Comparison of ENCODE assay signal across 20 mouse cellular contexts in genomic region chr9:118949124-118949523, GRCm38 (mm10). TPM values are rescaled to one million over a fixed set of nuclear protein-coding genes. Genes with fewer than 3 reads are reported as not detected.
A peak's percentile ranks its signal among the peaks of the same experiment; 100 is the strongest.
DNase-seq lines count a peak whose midpoint lies in the region; ATAC-seq and TF ChIP-seq lines count a peak whose summit lies in the region.
"Had no signal": no experiment of that assay in that cellular context is flagged by ENCODE, and none has a peak within 500 bp of the region (broad histone marks: within the 10 kb centered on the region; RNA-seq: fewer than 3 reads in every experiment).

No protein-coding gene starts in this region.

- intact Hi-C loops in left cerebral cortex, adult 2 months (cut with DNase I), result loop anchor here (2.0 kb wide), 1 partner anchor 56 kb away; no protein-coding TSS in a partner anchor
- intact Hi-C loops in left cerebral cortex, postnatal 10 days (cut with DNase I), result no loop called here

- H3K4me1 ChIP-seq in heart, embryonic 12.5 days (replicated peaks), result peaks cover 63% of the 10 kb centered on the region
- H3K4me1 ChIP-seq in lung, embryonic 16.5 days (replicated peaks; ENCODE audit: control insufficient read depth, insufficient read depth, low read length), result peaks cover 25% of the 10 kb centered on the region
- H3K4me1 ChIP-seq: forebrain, embryonic 13.5 days; hindbrain, embryonic 13.5 days had no signal

- H3K4me3 ChIP-seq in heart, embryonic 12.5 days, result no peak overlapping the region
- no peak overlapping the region for H3K4me3 ChIP-seq in left cerebral cortex, adult 2 months
- no peak overlapping the region for H3K4me3 ChIP-seq in lung, embryonic 16.5 days (ENCODE audit: low read length)
- H3K4me3 ChIP-seq: embryonic facial prominence, embryonic 10.5 days; forebrain, embryonic 13.5 days; hindbrain, embryonic 13.5 days had no signal

- 83% methylated on average over 8 of the region's 8 CpGs for WGBS in heart, embryonic 12.5 days
- WGBS in lung, embryonic 16.5 days, result 81% methylated on average over 8 of the region's 8 CpGs

- H3K9ac ChIP-seq in heart, embryonic 12.5 days, result no peak overlapping the region
- H3K9ac ChIP-seq in lung, embryonic 16.5 days (ENCODE audit: low read length), result no peak overlapping the region
- H3K9ac ChIP-seq: forebrain, embryonic 13.5 days; forebrain, postnatal 0 days; hindbrain, embryonic 13.5 days had no signal

- no peak for ATAC-seq in heart, embryonic 12.5 days (ENCODE audit: insufficient number of reproducible peaks, low FRiP score)
- ATAC-seq in lung, embryonic 16.5 days (ENCODE audit: low read depth), result no peak
- ATAC-seq: activated CD4-positive, CD25-positive, alpha-beta regulatory T cell, adult 4 months; forebrain, embryonic 13.5 days; forebrain, postnatal 0 days; hindbrain, postnatal 0 days; Patski had no signal

- H3K36me3 ChIP-seq in heart, embryonic 12.5 days, result no peaks in the 10 kb centered on the region
- H3K36me3 ChIP-seq in lung, embryonic 16.5 days (ENCODE audit: control insufficient read depth, insufficient read depth, low read length), result no peaks in the 10 kb centered on the region
- H3K36me3 ChIP-seq: hindbrain, embryonic 13.5 days had no signal

- H3K4me2 ChIP-seq in heart, embryonic 12.5 days, result no peak overlapping the region
- no peak overlapping the region for H3K4me2 ChIP-seq in lung, embryonic 16.5 days (ENCODE audit: low read depth, low read length)
- H3K4me2 ChIP-seq: forebrain, embryonic 13.5 days; hindbrain, embryonic 13.5 days had no signal

- peak overlapping the region; percentile 45 for H3K27ac ChIP-seq in heart, embryonic 12.5 days (ENCODE audit: poor library complexity, severe bottlenecking)
- H3K27ac ChIP-seq in left cerebral cortex, adult 2 months, result peak overlapping the region; percentile 84
- peak overlapping the region; percentile 40; the same call in 1 of the 2 replicates for H3K27ac ChIP-seq in lung, embryonic 16.5 days (ENCODE audit: low read length)
- H3K27ac ChIP-seq: embryonic facial prominence, embryonic 10.5 days; forebrain, embryonic 13.5 days; hindbrain, embryonic 13.5 days; hindbrain, postnatal 0 days had no signal

- no peaks in the 10 kb centered on the region for H3K9me3 ChIP-seq in heart, embryonic 12.5 days (replicated peaks)
- H3K9me3 ChIP-seq in lung, embryonic 16.5 days (ENCODE audit: control insufficient read depth, low read length), result no peaks in the 10 kb centered on the region
- H3K9me3 ChIP-seq: embryonic facial prominence, embryonic 10.5 days; forebrain, embryonic 13.5 days; hindbrain, embryonic 13.5 days had no signal

- no peak for TF ChIP-seq CTCF in left cerebral cortex, adult 2 months (IDR thresholded peaks at IDR 0.05)

- no peak for DNase-seq in heart, adult 18-20 months
- DNase-seq in left cerebral cortex, adult 2 months (ENCODE audit: extremely low spot score in 1 of 2, low spot score in 2 of 2), result no peak
- no peak for DNase-seq in left cerebral cortex, postnatal 10 days (ENCODE audit: extremely low spot score in 1 of 2, low spot score in 2 of 2)
- DNase-seq in lung, postnatal 10 days, result no peak
- peak; percentile 66 for DNase-seq in telencephalon, adult 2 months (ENCODE audit: low read depth, low spot score)
- DNase-seq: adrenal gland, postnatal 14 days; cerebellum, adult 18-20 months; cerebellum, adult 9-11 months; cerebellum, postnatal 36 days; forebrain, postnatal 0 days; gastrocnemius, postnatal 10 days had no signal

- no peaks in the 10 kb centered on the region for H3K27me3 ChIP-seq in heart, embryonic 12.5 days (replicated peaks)
- no peaks in the 10 kb centered on the region for H3K27me3 ChIP-seq in lung, embryonic 16.5 days (ENCODE audit: control insufficient read depth, insufficient read depth, low read depth, low read length)
- H3K27me3 ChIP-seq: forebrain, embryonic 13.5 days; hindbrain, embryonic 13.5 days; Patski had no signal

RNA-seq across cellular contexts. Expression of gene Ctdspl, which starts 22.9 kb away (rescaled TPM):
- 7.8 and 9.7 TPM in 2 replicates for polyA plus RNA-seq in heart, embryonic 12.5 days (2016; fragmentation: Nextera tagmentation; extraction: Ambion mirVana)
- total RNA-seq in heart, adult 18-20 months (2021), result 10 to 100 TPM; 10.6 to 12.8 TPM
- total RNA-seq in left cerebral cortex, adult 2 months (2021), result 10 to 100 TPM; 33.9 to 37.5 TPM
- 10 to 100 TPM; 18.6 to 25.5 TPM for total RNA-seq in left cerebral cortex, postnatal 10 days (2021)
- 23.3 and 26.7 TPM in 2 replicates for polyA plus RNA-seq in lung, embryonic 16.5 days (2015; fragmentation: Nextera tagmentation; extraction: Ambion mirVana)
- total RNA-seq: CH12.LX had no signal
